Mouse (Mus musculus) heart, postnatal 10 days (tissue): ENCODE measurements at regions not wholly inside any gene's neighbourhood (a gene's known extent, or its start where the extent isn't known, plus 50 kb on each side); places are given as distances from the start of the nearest gene placed in this dataset.
A peak's percentile ranks its signal among the peaks of the same experiment; 100 is the strongest.

Experiments used
- DNase-seq, 2 experiments: peaks; one replicate each; pipeline ENCODE4 v3.0.0; 2021
- intact Hi-C: fragments of 180-260 bp; cut with DNase I; formaldehyde crosslinking; loops from one replicate; pipeline ENCODE4 v1.15.1; 2025

GRCm38 (mm10) chr16:8117543-8118167, 307.3 kb downstream of the Tmem114 start:
- DNase-seq, result no peak
- intact Hi-C loops, result no loop called here

GRCm38 (mm10) chr16:8111329-8112116, 313.4 kb downstream of the Tmem114 start:
- intact Hi-C loops, result no loop called here
- DNase-seq, result no peak

GRCm38 (mm10) chr16:8108141-8109122, 316.5 kb downstream of the Tmem114 start:
- intact Hi-C loops, result no loop called here
- peak; percentile 65 for DNase-seq

GRCm38 (mm10) chr16:8079024-8079423, 345.9 kb downstream of the Tmem114 start:
- DNase-seq, result no peak
- intact Hi-C loops, result no loop called here

GRCm38 (mm10) chr16:8078461-8078860, 346.5 kb downstream of the Tmem114 start:
- peak in 1 of 2 experiments; percentile 8 for DNase-seq
- intact Hi-C loops, result no loop called here

- DNase-seq, result no peak
- intact Hi-C loops, result no loop called here
These were observed 350.2 kb downstream of the Tmem114 start for GRCm38 (mm10) chr16:8074729-8075128.

GRCm38 (mm10) chr16:8053936-8054335, 371.0 kb downstream of the Tmem114 start:
- intact Hi-C loops, result no loop called here
- DNase-seq, result no peak

- DNase-seq, result no peak
These were observed 416.0 kb downstream of the Tmem114 start for GRCm38 (mm10) chr16:8008966-8009365.

GRCm38 (mm10) chr16:8006631-8007030, 418.3 kb downstream of the Tmem114 start:
- intact Hi-C loops, result no loop called here

More at GRCm38 (mm10) chr16:8008966-8009365, 416.0 kb downstream of the Tmem114 start:
- intact Hi-C loops, result no loop called here

GRCm38 (mm10) chr16:8002339-8003089, 422.4 kb downstream of the Tmem114 start:
- DNase-seq, result no peak
- intact Hi-C loops, result no loop called here

More at GRCm38 (mm10) chr16:8006631-8007030, 418.3 kb downstream of the Tmem114 start:
- DNase-seq, result no peak

GRCm38 (mm10) chr16:7982816-7983215, 442.1 kb downstream of the Tmem114 start:
- intact Hi-C loops, result no loop called here
- DNase-seq, result no peak

- intact Hi-C loops, result no loop called here
- DNase-seq, result no peak
These were observed 446.5 kb downstream of the Tmem114 start for GRCm38 (mm10) chr16:7978466-7978865.

- intact Hi-C loops, result no loop called here
These were observed 473.3 kb downstream of the Tmem114 start for GRCm38 (mm10) chr16:7951616-7952015.

GRCm38 (mm10) chr16:7942333-7942732, 482.6 kb downstream of the Tmem114 start:
- DNase-seq, result no peak
- intact Hi-C loops, result no loop called here

More at GRCm38 (mm10) chr16:7951616-7952015, 473.3 kb downstream of the Tmem114 start:
- DNase-seq, result no peak

GRCm38 (mm10) chr16:7937167-7937566, 487.8 kb downstream of the Tmem114 start:
- DNase-seq, result no peak
- intact Hi-C loops, result loop anchor here (10.0 kb wide), 1 partner anchor 892 kb away; no protein-coding TSS in a partner anchor

GRCm38 (mm10) chr16:7932322-7932721, 492.6 kb downstream of the Tmem114 start:
- intact Hi-C loops, result loop anchor here (5.0 to 10.0 kb wide), 5 partner anchors 795 to 1425 kb away; no protein-coding TSS in a partner anchor
- peak; percentile 5 to 22 for DNase-seq

GRCm38 (mm10) chr16:7931676-7932075, 493.3 kb downstream of the Tmem114 start:
- intact Hi-C loops, result loop anchor here (5.0 to 10.0 kb wide), 5 partner anchors 794 to 1424 kb away; no protein-coding TSS in a partner anchor
- no peak for DNase-seq

- intact Hi-C loops, result no loop called here
- DNase-seq, result no peak
These were observed 495.8 kb downstream of the Tmem114 start for GRCm38 (mm10) chr16:7929112-7929511.

- DNase-seq, result no peak
- intact Hi-C loops, result no loop called here
These were observed 496.5 kb downstream of the Tmem114 start for GRCm38 (mm10) chr16:7928391-7928935.

- intact Hi-C loops, result no loop called here
- peak; percentile 4 to 7 for DNase-seq
These were observed 497.2 kb downstream of the Tmem114 start for GRCm38 (mm10) chr16:7927756-7928155.
